Mouse (Mus musculus) ovary, postnatal 36 days (tissue): ENCODE measurements around the gene Thrb.

Experiments used
- DNase-seq: peaks from one replicate; pipeline ENCODE4 v3.0.0; 2022; ENCODE audit warnings: low spot score, mixed read lengths

Thrb gene

DNA sequence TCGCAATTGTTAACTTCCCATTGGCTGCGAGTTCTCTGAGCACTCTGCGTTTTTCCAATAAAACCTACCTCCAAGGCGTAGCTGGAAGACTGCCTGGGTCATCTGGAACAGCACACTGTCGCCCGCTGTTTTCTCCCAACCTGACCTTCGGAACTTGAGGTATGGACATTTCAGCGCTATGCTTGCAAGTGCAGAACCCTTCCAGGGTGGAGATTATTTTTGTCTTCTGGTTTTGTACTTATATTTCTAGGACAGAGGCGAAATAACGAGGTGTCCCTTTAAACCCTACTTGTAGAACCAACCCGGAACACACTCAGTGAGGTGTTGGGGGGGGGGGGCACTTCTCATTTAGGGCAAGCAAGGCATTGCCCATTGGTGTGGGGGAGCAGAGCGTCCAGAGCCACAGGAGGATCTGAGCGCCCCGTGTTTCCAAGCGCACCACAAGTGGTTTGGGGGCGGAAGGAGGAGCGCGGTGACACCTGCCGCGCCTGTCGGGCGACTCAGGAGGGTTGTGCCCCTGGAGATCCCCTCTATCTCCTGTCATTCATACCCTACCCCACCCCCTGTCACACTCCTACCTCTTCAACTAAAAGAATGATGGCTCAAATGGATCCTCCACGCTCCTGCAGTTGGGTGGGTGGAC, at the start of gene Thrb:
TSS of gene Thrb (plus strand) at position 576 of the 643 bp plus-strand sequence.
- DNase-seq = peak; percentile 8

DNA sequence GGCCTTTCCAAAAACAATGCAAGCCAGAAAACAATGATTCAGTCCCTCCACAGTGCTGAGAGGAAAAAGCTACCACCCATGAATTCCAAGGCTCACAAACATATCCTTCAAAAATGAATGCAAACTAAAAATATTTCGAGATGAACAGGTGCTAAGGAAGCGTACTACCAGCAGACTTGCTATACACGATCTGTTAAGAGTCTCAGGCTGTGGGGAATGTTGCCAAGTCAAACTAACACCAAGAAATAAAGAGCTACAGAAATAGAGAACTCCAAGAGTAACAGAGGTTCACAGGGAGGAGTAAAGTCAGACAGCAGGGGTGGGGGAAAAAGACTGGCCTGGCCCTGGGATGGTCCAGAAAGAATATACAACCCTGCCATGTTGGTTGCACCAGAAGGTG, 38.4 kb upstream of the Thrb start:
- no peak for DNase-seq

DNA sequence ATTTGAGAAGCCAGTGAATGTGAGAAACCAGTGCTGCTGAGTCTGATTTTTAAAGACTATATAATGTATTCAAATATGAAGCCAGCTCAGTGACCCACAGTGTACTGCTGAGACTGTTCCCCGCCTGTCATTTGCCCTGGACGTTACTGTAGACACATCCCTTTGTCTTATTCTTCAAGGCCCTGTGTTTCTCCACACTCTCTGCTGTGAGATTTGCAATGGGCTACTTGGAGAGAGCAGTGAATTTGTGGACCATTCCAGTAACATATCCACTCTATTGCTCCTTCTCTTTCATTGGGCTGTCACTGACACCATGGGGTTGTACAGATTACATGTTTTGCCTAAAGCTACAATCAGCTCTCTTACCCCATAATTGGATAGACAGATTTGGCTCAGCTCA, 36.1 kb upstream of the Thrb start:
- no peak for DNase-seq

DNA sequence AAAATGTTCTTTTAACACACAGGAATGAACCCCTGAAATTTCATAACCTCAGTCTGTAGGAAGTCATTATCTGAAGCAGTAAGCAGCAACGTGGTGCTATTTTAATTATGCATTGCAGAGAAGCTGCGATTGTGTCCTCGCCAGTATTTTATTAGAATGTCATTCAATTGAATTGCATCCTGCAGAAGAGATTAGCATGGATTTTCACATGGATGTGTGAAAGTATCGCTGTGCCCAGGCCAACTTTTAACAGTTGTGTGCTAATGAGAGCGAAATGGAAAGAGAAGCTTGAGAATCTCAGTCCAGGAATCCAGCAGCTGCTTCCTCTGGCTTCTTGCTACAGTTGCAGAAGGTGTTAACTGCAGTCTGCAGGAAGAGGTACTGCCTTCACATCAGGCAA, 30.8 kb upstream of the Thrb start:
- no peak for DNase-seq

DNA sequence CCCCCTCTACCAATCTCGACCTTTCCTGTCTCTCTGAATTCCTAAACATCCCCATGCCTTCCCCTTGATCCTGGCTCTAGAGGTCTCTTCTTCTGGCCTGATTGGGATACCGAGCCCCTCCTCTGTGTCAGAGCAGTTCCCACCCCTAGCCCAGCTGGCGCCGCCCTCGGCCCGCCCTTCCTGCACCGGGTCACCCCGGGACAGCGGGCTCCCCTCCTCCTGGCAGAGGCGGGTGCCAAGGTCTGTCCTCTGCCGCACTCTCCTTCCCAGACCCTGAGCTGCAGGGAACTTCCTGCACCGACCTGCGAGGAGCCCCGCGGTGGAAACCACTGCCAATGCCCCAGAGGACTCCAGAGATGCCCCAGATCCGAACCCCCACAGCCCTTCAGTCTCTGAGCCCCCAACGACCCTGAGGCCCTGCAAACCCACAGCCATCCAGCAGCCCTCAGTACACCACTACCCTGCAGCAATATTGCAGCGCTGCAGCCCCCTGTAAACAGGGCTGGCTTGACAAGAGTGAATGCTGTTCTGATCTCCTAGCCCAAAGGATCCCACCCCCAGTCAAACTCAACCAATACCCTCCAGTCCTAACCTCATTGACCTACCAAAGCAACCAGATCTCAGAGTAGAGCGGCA, 27.1 kb upstream of the Thrb start:
- DNase-seq = peak; percentile 70

DNA sequence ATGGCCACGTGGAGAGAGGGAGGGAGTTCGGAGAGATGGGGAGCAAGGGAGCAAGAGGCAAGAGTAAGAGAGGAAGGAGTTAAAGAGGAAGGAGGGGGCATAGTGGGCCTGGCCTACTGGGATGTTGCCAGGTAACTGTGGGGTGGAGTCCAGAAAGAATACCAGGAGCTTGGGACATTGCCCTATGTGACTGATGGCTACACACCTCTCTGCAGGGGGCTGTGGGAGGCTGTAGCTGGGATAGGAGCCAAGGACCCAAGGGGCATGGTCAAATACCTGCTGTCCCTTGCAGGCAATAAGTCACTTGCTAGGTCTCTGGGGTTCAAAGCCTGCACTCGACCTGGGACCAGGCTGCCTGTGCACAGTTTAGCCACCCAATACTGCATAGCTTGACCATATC, 23.1 kb upstream of the Thrb start:
- peak; percentile 28 for DNase-seq

DNA sequence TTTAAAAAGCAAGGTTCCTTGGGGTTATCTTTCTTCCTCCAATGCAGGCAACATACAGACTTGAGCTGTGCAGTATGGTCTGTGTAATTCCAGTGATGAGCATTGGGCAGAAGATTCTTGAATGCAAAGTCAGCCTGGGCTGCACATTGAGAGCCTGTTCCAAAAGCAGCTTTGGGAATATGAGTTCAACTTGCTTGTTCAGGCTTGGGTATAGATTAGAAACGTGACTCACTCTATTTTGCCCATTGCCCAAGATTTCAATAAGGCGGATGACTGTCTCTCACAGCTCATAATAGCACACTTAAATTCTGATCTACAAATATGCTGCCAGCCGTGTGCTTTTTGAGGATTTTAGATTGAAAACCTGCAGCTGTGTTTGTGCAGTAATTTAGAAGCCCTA, 18.3 kb upstream of the Thrb start:
- DNase-seq = no peak

DNA sequence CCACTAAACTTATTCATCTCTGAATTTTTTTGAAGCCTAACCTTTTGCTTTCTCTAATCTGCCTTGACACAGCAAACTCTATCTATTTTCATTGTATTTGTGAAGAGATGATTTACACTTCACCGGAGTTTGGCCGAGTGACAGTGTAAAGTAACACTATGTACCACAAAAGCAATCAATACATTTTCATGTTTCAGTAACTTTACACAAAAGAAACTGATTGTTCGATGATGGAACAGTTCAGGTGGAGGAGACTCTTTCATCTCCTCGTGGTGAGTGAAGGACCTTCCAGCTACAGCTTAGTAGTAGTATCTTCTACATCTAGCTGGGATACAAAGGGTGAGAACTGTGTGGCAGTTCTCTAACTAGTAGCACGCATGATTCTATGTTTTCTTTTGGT, 5.0 kb upstream of the Thrb start:
- DNase-seq = no peak

DNA sequence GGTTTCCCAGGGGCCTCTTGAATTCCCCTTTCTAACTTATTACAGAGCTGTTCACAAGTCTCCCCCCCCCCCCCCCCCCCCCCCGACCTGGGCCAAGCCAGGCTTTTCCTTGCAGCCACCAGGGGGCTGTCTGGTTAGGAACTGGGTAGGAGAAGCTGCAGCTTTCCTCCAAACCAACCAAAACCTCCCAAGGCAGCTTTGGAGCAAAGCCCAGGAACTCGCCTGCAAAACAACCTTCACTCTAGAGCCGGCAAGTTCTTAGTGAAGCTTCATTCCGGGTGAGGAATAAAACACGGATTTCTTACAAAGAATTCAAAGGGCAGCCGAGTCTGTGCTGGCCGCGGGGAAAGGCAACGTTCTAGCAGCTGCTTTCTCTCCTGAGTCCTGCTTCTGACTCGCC, 1.0 kb upstream of the Thrb start:
- peak; percentile 79 for DNase-seq

DNA sequence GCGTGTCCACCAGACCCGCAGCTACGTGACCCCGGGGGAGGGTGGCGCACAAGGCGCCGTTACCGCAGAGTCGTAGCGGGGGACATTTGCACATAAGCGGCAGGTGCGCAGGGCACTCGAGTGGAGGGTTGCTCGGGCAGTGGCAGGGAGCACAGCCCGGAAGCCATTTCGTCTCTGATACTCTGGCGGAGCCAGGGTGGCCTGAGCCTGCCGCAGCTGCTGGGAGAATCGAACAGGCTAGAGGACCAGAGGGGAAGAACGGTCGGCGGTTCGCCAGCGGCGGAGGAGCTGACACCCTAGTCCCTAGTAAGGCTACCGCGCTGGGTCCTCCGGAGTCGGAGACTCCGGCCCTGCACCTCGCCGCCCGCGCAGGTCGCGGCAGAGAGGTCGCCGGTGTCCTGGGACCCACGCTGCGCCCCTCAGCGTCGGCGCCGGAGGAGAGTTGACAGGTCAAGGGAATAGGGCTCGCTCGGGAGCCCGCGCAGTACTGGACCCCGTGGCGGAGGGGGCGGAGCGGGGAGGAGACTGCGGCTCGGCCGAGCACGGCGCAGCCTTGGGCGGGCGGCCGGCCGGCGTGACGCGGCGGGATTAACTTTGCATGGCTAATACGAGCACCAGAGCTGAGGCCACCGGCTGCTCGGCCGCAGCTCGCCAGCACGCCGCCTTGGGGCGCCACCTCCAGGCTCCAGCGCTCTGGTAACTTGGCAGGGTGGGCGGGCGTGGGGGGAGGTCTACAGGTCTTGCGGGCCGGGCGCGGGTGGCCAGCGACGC, 453 bp downstream of the Thrb start:
- DNase-seq = peak; percentile 86

DNA sequence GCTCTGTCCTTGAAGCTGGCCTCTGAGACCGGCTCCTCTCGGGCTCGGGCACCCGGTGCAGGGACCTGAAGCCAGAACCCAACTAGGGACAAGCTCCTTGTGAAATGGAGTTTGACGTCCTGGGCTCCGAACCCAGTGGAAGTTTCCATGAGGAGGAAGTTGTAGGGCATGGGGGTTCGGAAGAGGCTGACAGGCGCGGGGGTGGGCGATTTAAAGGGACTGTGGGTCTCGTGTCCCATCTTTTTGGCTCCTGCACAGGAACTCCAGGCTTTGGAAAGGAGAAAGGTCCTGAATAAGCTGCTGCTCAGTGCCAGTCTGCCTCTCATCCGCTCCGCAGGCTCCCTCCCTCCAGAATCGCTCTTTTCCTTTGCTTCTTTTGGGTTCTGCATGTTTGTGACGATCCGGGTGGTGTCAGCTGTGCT, 1.1 kb downstream of the Thrb start:
- no peak for DNase-seq

DNA sequence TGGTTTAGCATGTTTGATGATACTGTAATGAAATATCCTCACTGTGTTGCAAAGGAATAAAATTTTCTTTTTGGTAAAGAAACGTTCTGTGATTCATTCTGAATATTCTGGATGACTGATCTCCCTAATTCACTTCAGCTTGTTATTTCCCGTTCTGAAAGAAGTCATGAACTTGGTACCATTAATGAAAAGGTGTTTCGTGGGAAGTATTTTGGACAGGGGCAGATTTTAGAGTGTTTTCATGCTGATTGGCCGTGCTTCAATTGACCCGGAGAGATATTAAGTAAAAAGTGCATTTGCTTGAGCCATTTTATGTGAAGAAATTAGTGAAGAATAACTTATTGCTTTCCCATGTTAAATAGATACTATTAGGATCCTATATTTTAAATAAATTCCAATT, 2.0 kb downstream of the Thrb start:
- DNase-seq = no peak

DNA sequence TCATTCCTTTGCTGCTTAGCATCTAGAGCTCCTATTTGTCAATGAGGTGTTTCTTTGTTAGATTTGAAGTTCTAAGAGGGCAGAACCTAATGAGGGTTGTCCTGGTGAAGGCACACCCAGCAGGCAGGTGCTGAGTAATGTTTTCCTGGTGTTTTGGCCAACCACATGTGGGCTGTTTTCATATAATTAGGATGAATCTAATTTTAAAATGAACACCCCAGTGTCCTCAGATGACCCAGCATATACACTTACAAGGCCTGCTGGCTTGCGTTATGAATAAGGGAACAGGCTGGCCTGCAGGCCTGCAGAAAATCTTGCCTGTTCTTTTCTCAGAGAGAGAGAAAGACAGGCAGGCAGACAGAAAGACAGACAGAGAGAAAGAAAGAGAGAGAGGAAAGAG, 14.3 kb downstream of the Thrb start:
- no peak for DNase-seq

DNA sequence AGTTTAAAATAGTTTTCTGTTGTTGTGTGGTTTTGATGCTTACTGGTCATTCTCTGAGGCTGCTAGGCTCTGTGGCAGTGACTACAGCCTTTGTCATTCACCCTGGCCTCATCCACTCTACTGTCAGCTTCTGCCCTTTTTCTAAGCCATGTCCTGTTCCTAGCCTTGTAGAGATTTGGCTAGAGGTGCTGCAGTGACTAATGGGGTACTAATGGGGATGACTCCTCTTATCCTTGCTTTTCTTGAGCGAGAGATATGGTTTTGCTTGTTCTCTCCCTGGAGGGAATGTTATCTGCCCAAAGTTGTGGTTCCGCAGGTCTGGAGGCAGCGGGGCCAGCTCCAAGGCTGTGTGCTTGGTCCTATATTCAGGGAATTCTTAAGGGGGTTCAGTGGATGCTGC, 15.2 kb downstream of the Thrb start:
- no peak for DNase-seq

DNA sequence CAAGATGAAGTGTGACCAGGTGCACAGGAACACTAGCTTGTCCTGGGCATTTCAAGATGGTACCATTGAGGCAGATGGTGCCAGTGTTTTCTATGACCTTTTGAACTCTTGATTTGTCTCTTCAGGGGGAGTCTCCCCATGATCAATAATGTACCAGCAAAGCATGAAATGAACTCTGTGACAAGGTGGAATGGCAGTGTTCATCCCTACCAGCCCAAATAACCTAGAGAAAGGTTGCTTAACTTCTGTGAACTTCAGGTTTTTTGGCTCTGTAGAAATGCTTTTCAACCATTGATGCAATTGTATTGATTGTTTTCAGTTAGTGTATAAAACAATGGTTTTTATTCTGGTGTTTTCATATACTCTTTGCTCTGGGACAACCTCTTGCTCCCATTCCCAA, 21.4 kb downstream of the Thrb start:
- no peak for DNase-seq

DNA sequence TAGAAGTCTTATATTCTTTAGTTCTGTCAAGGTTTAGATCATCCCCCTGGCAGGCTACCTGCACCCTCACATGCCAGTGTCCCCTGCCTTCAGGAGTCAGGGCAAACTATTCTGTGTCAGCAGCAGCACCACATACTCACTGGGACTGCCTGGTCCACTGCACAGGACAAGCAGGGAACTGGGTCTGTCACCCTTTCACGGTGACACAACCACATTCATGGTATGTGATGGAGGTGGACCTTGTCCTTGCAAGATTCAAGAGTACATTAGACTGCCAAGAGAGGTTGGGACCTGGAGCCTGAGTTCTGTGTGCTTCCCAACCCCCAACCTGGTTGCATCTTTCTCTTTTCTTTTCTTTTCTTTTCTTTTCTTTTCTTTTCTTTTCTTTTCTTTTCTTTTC, 24.8 kb downstream of the Thrb start:
- DNase-seq = no peak

DNA sequence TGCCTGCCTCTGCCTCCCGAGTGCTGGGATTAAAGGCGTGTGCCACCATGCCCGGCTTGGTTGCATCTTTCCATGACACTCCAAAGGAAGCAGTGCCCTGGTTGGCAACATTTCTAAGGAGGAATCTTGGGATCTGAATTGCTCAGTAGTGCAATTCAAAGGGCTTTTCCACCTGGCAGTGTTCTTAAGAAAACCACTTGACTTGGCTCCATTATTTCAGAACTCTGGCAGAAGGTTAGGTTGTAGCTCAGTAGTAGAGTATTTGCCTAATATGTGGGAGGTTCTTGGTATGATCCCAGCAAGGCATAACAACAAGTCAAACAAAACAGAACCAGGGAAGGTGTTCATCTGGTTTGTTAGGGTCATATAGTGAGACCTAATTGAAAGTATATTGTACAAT, 25.4 kb downstream of the Thrb start:
- no peak for DNase-seq

DNA sequence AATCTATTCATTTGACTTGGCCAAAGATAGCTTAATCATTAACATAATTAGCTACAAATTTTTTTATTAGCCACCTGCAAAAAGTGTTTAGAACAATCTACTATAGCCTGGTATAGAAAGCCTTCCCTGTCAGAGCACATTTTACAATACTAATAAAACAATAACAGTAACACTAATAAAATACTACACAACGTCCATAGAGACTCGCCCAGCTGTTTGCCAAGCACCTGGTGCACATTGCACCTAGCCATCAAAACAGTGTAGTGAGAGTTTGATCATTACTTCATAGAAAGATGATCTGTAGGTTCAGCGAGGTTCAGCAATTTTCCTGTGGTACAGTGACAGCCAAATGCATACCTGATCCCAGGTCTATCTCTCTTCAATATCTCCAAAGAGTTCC, 26.9 kb downstream of the Thrb start:
- DNase-seq = no peak

DNA sequence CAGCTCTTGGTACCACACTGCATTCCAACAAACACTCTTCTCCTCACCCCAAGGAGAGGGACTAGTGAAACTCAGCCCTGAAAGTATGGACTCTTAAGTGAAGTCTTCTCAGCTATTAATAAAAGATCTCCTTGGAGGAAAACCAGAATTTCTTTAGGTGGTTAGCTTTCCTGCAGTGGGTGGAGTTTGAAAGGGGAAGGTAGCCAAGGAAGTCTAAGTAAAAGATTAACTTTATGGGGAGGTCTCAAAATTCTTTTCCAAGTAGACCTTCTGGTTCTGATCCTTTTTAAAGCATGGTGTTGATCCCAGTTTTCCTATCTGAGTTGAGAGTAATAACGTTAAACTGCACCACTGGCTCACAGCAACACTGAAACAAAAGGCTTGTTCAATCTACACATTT, 31.2 kb downstream of the Thrb start:
- DNase-seq = no peak

DNA sequence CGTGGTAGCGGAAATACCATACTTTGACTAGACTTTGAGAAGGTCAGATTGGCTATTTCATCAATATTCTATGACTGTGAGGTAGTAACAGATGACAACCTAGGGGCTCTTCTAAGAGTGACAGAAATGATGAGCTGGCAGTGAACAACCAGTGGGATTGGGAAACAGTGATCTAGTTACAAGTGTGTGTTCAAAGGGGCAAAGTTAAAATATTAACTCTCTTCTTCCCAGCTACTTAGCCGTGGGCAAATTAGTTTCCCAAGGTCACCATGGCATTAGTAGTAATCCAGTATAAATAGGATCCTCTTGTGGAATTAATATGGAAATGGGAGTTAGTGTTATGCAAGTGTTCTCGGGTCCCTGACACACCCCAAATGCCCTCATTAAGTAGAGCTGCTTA, 35.5 kb downstream of the Thrb start:
- DNase-seq = no peak

DNA sequence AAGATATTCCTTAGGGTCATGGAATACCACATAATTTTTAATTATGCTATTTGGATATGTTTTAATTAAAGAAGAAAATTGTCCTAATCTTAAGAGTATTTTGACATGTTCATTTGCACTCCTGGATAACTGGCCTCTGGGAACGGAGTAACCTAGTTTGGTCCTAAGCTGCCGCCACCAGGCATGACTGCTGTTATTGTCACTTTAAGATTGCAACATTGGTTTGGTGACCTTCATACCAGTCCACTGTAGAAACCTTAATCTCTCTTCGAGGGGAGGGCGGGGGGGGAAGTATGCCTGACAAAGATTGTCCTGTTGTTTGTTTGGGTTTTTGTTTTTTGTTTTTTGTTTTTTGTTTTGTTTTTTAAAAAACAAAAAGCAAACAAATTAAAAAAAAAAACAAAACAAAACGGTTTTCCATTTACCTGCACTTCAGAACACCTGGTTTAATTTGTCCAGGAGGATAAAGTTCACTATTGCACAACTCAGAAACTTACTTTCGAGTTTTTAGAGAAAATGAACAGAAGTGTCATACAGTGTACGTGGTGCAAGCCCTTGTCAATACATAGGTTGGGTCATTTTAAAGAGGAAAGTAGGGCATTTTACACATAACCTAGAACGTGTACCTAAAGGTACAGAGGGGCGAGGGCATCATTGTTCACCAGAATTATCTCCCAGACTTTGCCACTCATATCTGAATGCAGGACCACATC, 38.0 kb downstream of the Thrb start:
- no peak for DNase-seq

DNA sequence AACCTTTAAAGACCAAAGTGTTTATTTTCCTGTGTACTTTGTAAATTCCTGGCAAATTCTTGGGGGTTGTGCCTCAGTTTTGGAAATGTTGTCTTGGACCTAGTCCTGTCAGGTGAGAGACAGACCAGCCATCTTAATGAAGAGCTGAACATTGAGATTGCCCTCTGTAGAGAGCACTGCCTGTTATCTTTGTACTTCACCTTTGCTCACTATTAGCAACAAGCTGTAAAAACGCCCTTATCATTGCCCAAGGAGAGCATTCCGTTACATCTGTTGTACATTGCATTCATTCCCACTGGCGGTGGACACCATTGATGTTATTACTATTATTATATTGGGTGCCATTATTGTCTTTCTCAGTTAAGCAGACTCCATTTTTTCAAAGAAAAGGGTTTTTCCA, 40.2 kb downstream of the Thrb start:
- DNase-seq = no peak
